Mouse (Mus musculus) stomach, embryonic 14.5 days (tissue): ENCODE measurements at regions not wholly inside any gene's neighbourhood (a gene's known extent, or its start where the extent isn't known, plus 50 kb on each side); places are given as distances from the start of the nearest gene placed in this dataset.

Experiments used
- ATAC-seq: fragments of 200-750 bp; cut with Nextera tagmentation; 2 replicates; pipeline ENCODE4 v1.8.0; 2017; ENCODE audit warnings: low read depth, moderate TSS enrichment; ENCODE audit not compliant: insufficient number of reproducible peaks, insufficient read depth, low FRiP score
- H3K27ac ChIP-seq: fragments of 300-500 bp; sonication (generic); 2 replicates; pipeline ENCODE4 v1.5.1; 2014; ENCODE audit warnings: mild to moderate bottlenecking, low read length, moderate library complexity, mixed read lengths
- H3K27me3 ChIP-seq: fragments of 300-500 bp; sonication (generic); 2 replicates; pipeline ENCODE4 v1.6.1; 2014; ENCODE audit warnings: low read length, control low read depth, mixed read lengths; ENCODE audit not compliant: control insufficient read depth, insufficient read depth
- H3K36me3 ChIP-seq: fragments of 300-500 bp; sonication (generic); 2 replicates; pipeline ENCODE4 v1.6.1; 2014; ENCODE audit warnings: mild to moderate bottlenecking, control low read depth, low read length, moderate library complexity, mixed read lengths; ENCODE audit not compliant: control insufficient read depth, insufficient read depth
- H3K4me1 ChIP-seq: fragments of 300-500 bp; sonication (generic); 2 replicates; pipeline ENCODE4 v1.6.1; 2014; ENCODE audit warnings: low read length, control low read depth, mixed read lengths; ENCODE audit not compliant: control insufficient read depth, insufficient read depth
- H3K4me2 ChIP-seq: fragments of 300-500 bp; sonication (generic); replicated peaks from 2 replicates; pipeline ENCODE4 v1.6.1; 2014; ENCODE audit warnings: low read depth, low read length, control low read depth
- H3K4me3 ChIP-seq: fragments of 300-500 bp; sonication (generic); 2 replicates; pipeline ENCODE4 v1.5.1; 2014; ENCODE audit warnings: low read depth, low read length, control low read depth
- H3K9ac ChIP-seq: fragments of 300-500 bp; sonication (generic); replicated peaks from 2 replicates; pipeline ENCODE4 v1.6.1; 2014; ENCODE audit warnings: low read depth, mild to moderate bottlenecking, control low read depth, low read length, moderate library complexity, mixed read lengths
- H3K9me3 ChIP-seq: fragments of 300-500 bp; sonication (generic); 2 replicates; pipeline ENCODE4 v1.6.1; 2016; ENCODE audit warnings: low read depth, low read length, control low read depth; ENCODE audit not compliant: control insufficient read depth
- WGBS: fragments of 180-500 bp; shearing (Covaris S2); extraction: QIAGEN DNeasy Blood & Tissue Kit; methylation state at CpG from one replicate; pipeline ENCODE4 v1.1.7; 2014; 5-methylcytosine and 5-hydroxymethylcytosine counted together

- 83% methylated on average over 3 of the region's 3 CpGs for whole genome bisulfite sequencing
- no peak overlapping the region for H3K27ac ChIP-seq
- no peaks in the 10 kb centered on the region for H3K36me3 ChIP-seq
- no peak overlapping the region for H3K4me2 ChIP-seq
- no peak overlapping the region for H3K4me3 ChIP-seq
- H3K27me3 ChIP-seq: no peaks in the 10 kb centered on the region
- H3K4me1 ChIP-seq: no peaks in the 10 kb centered on the region
- no peak for ATAC-seq
- no peak overlapping the region for H3K9ac ChIP-seq
- no peaks in the 10 kb centered on the region for H3K9me3 ChIP-seq
Observed at GRCm38 (mm10) chr5:63170493-63170892, 356.9 kb downstream of the Dthd1 start.

- Histone ChIP-seq H3K4me3 (no peak overlapping the region), H3K27ac (no peak overlapping the region), H3K9ac (no peak overlapping the region), H3K36me3 (no peaks in the 10 kb centered on the region), H3K4me1 (no peaks in the 10 kb centered on the region), H3K9me3 (no peaks in the 10 kb centered on the region), H3K4me2 (no peak overlapping the region), H3K27me3 (no peaks in the 10 kb centered on the region)
- no peak for ATAC-seq
- WGBS: 39% methylated on average over 2 of the region's 2 CpGs
Observed at GRCm38 (mm10) chr5:63213381-63213780, 399.8 kb downstream of the Dthd1 start.

GRCm38 (mm10) chr5:63219467-63219866 lies 405.8 kb downstream of the Dthd1 start:
- no peak for ATAC-seq

GRCm38 (mm10) chr5:63262568-63262967 lies 386.3 kb upstream of the Nwd2 start:
- no peak overlapping the region for H3K4me2 ChIP-seq
- no peaks in the 10 kb centered on the region for H3K9me3 ChIP-seq
- no peak overlapping the region for H3K4me3 ChIP-seq
- no peak overlapping the region for H3K9ac ChIP-seq
- no peaks in the 10 kb centered on the region for H3K27me3 ChIP-seq
- H3K27ac ChIP-seq: no peak overlapping the region
- H3K4me1 ChIP-seq: no peaks in the 10 kb centered on the region
- no peaks in the 10 kb centered on the region for H3K36me3 ChIP-seq
- no peak for ATAC-seq

More at GRCm38 (mm10) chr5:63219467-63219866, 405.8 kb downstream of the Dthd1 start:
- H3K36me3 ChIP-seq: no peaks in the 10 kb centered on the region
- no peaks in the 10 kb centered on the region for H3K27me3 ChIP-seq
- WGBS: 92% methylated on average over 3 of the region's 3 CpGs
- no peak overlapping the region for H3K4me3 ChIP-seq
- no peaks in the 10 kb centered on the region for H3K9me3 ChIP-seq
- no peak overlapping the region for H3K27ac ChIP-seq
- no peak overlapping the region for H3K9ac ChIP-seq
- H3K4me2 ChIP-seq: no peak overlapping the region
- no peaks in the 10 kb centered on the region for H3K4me1 ChIP-seq
